Mouse (Mus musculus) kidney, adult 11 months (tissue): ENCODE measurements around the gene Ccr1.

Source experiments
- DNase-seq: peaks from one replicate; pipeline ENCODE4 v3.0.0; 2022

Ccr1 gene

DNA sequence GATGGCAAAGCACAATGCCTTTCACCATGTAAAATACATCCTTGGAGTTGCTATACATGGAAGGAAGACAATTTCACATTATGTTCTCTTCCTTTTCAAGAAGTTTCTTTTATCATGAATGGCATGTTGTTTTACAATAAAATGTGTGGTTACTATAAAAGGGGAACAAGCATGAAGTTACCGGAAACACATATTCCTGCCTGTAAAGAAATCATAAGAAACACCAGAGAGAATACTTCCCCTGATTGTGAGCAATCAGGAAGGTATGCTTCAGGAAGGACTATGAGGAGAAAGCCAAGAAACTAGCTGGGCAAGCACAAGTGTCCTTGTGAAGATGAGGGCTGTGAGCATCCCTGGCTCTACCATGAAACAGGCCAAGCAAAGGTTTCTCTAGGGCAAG, 17.3 kb downstream of the Ccr1 start:
- DNase-seq = no peak

DNA sequence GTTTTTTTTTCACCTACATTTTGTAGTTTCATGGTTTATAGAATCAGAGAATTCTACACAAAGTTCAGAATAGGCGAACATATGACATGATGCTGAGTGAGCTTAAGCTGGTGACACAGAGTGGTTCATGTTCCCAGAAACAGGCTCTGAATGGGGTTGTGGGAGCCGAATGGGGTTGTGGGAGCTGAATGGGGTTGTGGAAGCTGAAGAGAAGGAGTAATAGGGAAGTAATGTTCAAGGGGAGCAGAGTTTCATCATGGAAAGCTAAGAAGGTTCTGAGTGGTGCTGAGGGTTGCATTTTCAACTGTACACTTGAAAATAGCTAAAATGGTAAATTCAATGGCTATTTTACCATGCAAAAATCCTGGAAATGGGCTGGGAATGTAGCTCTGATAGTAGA, 19.1 kb downstream of the Ccr1 start:
- no peak for DNase-seq

DNA sequence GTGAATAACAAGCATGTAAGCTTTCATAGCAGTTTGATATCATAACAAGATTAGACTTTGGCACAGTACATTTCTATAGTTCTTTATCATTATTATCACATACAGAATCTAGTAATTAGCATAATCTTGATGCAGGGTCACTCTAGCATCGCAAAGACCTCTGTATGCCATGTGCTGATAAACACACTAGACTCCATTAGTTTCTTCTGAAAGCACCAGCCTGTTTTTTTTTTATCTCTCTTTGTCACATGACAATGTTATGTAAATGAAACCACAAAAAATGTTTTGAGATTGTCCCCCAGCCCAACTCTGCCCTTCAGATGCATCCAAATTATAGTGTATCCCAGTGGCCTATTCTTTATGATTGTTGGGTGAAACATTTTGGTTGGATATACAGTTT, 20.7 kb downstream of the Ccr1 start:
- no peak for DNase-seq

DNA sequence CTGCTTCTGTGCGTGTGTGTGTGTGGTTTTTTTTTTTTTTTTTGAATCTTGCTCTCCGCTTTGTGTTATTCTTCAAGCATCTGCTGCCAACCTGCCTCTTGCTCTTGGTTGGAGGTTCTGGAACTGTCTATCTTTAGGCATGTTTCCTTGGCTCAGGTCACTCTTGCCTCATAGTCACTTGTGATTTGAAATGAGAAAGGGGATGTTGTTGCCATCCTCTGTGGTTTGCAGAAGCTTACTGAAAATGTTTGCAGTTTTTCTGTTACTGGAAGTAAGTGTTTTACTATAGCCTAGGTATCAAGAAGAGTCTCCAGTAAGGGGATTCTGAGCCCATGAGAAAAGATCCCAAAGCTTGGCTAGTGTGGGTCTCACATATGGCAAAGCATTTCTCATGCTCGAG, 26.5 kb downstream of the Ccr1 start:
- no peak for DNase-seq

DNA sequence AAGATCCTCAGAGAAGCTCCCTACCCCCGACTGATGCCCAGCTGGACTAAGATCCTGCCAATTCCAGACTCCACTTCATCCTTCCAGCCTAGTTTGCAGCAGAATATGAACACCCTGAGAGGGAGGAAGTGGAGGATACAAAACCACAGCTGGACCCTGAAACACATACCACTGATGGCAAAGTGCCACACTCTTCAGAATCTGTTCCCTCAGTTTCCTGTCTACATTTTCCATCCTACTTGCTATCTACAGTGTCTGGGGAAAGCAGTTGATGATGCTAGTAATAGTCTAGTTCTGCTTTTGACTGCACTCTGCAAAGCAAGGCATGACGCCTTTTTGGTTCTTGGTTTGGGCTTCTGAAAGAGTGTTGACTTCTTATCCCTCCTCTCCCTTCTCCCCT, 27.2 kb downstream of the Ccr1 start:
- no peak for DNase-seq

DNA sequence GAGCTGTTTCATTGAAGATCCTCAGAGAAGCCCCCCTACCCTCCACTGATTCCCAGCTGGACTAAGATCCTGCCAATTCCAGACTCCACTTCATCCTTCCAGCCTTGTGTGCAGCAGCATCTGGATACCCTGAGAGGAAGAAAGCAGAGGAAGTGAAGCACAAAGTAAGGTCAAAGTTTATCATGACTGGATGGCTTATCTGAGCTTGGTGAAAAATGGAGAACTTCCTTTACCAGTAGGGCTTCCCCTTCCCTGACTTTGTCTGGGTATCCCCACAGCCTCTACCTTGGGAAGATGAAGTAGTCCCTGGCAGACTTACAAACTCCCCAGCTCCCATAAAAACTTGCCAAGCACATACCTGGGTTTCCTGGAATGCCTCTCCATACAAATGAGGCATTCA, 27.9 kb downstream of the Ccr1 start:
- no peak for DNase-seq

DNA sequence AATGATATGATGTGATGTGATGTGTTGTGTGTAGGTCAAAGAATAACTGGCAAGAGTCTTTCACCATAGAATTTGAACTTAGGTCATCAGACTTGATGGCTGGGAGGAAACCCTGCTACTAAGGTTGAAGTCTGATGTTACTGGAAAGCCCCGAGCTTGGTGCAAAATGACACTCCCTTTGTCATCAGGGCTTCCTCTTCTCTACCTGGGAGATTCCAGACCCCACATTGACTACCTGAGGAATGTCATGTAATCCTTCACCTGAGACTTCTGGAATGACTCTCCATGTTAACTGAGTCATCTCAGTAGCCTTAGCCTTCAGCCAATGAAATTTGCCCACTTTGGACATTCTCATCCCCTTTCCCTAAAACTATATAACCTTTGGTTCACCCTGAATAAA, 28.3 kb downstream of the Ccr1 start:
- DNase-seq = no peak

DNA sequence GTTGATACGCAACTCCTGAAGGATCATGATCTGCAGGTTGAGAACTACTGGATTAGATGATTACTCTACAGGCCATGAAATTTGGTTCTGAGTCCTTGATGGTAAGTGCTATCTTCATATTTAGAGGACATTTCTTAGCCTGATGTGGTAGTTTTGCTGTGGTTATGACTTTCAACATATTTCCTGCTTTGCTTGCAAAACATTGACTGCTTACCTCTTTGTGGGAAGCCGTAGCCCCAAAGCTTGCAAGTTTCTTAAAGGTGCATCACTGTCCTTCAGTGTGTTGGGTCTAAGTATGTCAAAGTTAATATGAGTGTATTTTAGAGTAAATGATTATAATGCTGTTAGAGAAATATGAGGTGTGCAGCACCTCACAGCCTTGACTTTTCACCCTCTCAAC, 30.5 kb downstream of the Ccr1 start:
- no peak for DNase-seq

DNA sequence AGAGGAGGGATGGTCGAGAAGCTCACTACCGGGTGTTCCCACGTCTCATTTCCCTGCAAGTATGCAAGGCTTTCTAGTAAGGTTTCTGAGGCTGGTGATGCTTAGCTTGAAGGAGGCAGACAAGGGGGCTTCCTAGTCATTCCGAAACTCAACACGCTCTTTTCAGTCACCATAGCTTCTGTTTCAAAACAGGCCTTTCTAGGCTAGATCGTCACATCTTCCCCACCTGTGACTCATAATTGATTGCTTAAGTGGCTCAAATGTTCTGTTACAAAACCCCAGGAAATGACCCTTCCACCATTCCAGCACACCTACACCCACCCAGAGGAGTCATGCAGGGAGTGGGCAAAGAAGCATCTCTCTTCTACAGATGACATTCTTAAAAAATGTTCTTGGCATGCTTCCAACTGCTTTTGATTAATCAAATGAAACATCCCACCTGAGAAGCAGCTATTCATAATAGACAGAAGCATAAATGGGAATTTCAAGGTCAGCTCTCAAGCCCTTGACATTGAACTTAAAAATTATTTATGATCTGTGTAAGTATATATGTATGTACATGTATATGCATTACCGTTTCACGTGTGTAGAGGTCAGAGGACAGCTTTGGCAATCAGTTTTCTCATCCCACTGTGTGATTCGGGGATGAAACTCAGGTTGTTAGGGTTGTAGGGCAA, 31.8 kb downstream of the Ccr1 start:
- no peak for DNase-seq

DNA sequence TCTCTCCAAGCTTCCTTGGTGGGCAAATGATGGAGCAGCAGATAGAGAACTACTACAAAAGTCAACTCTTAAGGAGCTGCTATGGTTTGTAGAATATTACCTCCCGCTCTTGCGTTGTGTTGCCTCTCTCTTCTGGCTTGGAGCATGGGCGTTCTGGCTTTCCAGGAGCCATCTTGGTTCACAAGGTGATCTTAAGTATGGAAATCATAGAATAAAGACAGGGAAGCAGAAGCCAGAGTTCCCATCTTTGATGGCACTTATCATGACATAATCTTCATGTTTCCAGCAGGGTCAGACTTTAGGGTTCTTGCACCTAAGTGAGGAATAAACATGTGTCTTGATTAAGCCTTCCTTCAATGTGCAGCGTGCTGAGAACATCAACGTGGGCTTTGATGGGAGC, 32.7 kb downstream of the Ccr1 start:
- no peak for DNase-seq

DNA sequence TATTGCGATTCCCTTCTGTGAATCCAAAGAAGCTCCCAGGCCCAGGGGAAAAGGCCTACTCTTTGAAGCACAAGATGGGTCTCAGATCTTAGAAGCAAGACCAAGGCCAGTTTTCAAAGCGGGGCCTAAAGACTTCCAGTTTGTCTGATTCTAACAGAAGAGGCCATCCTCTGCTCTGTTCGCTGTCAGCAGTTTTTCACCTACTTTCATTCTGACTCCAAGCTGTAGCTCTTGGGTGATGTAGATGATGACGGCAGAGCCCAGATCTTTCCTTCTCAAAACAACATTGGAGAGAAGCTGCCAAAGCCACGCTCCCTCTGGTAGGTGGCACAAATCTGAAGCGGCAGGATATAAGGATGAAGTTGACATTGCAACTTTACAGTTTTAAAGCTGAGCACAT, 33.1 kb downstream of the Ccr1 start:
- no peak for DNase-seq

DNA sequence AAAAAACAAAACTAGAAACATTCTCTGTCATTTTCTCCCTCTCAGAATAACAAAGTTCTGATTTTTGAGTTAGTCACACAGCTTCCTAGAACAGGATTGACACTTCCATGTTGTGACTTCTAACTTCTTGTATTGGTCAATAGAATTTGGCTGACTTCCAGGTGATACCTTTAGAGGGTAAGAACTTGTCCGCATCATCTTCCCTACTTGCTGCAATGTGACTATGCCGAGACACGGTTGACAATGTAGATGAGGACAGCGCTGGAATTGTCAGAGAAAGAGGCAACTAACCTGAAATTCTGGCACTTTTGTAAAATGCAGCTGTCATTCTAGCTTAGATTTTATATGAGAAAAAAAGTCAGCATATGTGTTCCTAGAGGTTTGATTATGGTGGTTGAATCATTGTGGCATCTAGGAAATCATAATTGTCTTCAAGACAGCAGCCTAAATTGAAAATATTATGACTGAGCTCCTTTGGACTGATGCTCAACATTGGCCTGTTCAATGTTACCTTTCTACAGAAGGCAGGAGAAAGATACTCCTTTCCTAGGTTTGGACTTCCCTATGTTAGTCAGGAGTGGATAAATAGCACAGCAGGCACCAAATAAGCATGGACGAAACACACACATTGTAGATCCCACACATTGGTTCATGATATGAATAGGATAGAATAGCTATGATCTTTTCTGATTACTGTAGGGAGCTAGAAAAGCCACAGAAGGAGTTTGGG, 34.6 kb downstream of the Ccr1 start:
- no peak for DNase-seq

DNA sequence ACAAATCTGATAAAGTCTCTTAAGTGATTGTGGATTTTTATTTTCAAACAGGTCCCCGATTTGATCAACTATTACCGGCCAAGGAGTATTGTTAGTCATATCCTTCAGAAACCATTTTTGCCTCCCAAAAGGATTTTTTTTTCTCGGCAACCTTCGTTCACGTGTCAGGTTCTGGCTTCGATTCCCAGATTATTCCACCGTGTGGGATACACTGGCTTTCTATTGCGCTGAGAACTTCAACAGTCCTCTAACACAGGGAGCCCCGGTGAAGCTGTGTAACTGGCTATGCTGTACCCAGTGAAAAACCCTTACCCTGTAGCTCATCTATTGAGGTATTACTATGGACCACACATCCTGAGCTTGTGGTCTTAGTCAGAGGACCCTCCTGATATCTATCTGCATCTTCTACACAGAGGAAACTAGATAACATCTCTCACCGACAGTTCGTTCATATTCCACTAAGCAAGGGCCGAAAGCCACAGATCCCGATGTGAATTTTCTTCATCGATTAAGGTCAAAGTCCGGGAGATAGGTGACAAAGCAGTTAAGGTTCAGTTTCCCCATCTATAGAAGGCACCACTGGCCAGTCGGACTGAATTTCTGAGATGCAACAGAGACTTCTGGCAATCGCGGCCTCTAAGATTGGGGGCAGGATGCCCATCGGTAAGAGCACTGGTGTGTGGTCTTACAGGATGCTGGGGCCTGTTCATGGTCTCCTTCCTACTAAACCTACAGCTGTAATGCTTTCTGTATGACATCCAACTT, 35.4 kb downstream of the Ccr1 start:
- no peak for DNase-seq

DNA sequence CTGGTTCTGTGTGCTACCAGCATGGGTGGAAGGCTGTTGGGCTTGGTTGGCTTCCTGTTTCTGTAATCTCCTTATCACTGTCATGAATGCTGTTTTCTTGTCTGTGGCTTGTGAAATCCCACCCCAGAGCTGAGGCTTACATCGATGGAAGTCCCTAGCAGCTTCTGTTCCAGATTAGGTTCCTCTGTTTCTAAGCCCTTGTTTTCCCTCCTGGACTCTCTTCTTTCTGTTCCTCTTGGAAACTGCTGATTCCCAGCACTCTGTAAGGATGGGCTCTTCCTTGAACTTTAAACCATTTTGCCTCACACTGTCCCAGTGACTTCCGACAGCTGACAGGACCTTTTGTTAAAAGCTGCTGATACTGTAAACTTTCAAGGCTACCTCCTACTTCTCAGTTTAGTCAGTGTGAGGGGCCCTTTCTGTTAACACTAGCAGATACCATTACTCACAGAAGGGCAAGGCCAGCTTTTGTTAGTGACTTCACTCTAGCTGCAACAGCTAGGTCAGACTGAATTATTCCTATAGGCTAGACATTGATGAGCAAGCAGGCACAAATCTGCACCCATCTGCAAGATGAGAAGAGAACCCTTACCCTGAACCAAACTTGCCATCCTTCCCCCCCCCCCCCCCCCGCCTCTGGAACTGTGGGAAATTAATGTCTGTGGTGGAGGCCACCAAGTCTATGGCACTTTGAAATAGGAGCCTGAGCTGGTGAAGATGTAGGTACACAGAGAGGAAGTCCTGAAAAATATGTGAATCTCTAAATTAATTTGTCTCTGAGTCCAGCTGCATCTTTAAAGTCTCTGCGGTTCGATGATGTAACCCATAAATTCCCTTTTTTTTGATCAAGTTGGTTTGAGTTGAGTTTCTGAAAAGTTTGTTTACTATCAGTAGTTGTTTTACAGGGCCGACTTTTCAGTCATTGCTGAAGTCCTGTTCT, 36.5 kb downstream of the Ccr1 start:
- no peak for DNase-seq

DNA sequence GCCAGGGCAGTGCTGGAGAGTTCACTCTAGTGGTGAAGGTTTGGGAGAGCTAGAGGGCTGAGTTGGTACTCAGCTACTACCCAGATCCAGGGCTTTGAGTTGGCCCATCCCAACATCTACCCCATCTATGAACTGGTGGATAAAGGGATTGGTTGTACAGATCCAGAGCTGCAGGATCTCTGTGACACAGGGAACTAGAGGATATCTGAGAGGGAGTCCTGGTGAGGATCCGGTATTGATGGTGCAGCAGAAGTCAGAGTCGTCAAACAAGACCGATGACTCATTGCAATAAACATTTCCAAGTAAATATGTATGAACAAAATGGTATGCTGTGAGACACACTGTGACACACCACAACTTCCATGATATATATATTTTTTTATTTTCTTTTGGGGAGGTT, 37.6 kb downstream of the Ccr1 start:
- no peak for DNase-seq

DNA sequence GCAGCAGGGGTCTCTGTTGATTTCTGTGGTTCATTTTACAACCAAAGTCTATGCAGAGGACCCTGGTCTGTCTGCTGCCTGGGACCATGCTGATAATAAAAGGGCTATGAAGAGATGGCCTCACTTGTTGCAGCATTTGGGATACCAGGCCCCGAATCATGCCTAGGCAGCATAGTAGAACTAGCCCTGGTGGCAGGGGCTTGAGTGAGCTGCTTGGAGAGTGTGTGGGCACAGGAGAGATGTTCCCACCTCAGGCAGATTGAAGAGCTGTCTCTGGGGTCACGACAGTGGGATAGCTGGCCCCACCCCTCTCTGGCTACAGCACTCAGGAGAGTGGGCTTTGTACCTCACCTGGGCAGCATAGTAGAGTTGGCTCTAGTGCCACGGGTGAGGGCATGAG, 38.0 kb downstream of the Ccr1 start:
- no peak for DNase-seq

DNA sequence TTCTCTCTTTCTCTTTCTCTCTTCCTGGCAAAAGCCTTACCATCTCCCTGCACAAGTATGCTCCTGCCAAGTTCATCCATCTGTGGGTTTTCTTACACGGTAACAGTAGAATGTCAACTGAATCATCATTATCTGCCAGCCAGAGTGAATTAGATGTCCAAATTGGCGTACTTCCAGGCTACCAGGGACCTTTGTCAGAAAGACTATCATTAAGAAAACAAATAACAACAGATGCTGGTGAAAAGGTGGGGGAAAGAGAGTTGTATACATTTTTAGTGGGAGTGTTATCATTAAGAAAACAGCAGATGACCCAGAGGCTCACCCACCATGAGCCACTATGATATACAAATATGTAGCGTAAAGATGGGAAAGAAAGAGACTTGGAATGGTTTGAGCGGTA, 38.6 kb downstream of the Ccr1 start:
- DNase-seq = no peak

DNA sequence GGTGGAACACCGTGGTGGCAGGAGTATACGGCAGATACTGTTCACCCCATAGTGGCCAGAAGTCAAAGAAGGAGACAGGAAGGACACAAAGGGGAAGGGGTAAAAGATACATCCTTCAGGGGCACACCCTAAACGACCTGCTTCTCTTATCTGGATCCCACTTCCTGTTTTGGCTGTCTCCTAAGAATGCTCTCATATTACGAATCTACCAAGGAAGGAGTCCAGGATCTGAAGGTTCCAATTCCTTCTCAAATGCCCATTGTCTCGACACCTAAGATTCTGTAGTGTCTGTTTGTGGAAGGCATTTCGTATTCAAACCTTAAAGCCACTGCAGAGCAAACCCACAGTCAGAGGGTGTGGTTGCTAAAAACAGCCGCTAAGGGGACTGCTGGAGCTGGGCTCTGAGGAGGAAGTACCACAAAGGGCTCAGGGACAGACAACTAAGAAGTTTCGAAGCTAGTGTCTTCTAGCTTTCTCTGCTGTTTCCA, 39.7 kb downstream of the Ccr1 start:
- DNase-seq = no peak

DNA sequence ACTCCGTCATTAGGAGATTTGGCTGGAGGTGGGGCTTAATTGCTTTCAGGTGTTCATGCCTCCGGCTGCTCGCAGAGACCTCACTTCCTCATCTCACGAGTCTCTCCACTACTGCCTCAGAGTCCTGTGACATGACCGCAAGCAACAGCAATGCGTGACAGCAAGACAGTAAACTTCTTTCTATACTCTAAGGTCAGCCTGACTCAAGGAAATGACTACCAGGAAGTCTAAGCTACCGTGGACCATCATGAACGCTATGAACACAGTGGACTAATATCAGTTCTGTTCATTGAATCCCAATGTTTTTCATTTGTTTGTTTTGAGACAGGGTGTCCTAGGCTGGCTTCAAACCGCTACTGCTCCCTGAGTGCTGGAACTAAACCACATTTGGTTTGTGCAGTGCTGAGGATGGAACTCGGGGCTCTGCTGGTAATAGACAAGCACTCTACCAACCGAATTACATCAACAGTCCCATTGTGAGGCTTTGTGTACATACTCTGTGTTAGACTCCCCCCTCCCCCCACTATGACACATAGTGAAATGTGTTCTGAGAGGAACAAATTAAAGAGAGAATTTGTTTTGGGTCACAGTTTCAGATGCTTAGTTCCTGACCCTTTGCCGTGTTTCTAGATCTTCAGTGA, 40.3 kb downstream of the Ccr1 start:
- no peak for DNase-seq

DNA sequence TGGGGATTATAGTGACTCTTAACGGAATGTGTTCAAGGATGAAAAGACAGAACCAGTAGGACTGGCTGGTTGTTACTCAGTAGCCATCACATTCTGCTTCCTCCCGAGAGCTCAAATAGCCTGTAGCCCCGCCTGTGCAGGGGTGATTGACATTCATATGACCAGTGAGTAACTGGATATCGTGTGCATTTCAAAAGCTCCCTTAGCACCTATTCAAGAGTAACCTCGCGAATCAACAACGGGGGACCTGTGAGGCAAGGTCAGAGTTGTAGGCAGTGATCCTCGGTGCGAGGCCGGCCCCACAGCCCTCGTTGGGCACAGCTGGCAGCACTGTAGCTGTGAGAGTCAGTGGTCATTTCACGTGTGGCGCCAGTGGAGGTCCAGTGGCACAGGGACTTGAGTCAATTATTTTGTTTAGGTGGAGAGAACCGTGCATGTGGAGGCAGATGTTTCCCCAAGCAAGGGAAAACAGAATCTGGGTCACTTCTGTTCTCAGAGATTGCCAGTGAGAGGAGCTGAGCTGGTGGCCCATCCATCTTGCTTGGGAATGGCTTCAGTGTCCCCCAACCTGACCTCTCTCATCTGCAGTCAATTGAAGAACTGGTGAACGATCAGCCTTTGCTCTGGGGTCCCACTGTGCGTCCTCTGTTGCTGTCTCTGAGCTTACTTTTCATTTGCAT, 41.1 kb downstream of the Ccr1 start:
- DNase-seq = no peak

DNA sequence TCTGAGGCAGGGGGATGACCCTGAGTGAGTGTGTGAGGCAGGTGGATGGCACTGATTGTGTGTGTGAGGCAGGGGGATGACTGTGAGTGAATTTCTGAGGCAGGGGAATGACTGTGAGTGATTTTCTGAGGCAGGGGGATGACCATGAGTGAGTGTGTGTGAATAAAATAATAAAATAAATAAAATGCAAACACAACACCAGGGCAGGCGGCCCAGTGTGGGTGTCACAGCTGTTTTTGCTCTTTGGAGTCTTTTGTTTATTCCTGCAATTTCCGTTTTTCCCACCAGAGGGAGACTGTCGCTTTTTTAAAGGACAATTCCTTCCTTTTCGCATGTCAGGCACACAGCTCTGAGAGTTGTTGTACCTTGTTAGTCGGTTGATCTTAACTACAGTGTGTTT, 42.5 kb downstream of the Ccr1 start:
- DNase-seq = peak; percentile 39
